Mouse (Mus musculus) liver, adult 2 months (tissue): Measurements from ENCODE around the gene Stk24.

Source experiments
- CTCF ChIP-seq: fragments of 200-500 bp; IDR thresholded peaks from 2 replicates; pipeline ENCODE4 v1.5.1; 2011; ENCODE audit warnings: low read depth, low read length, control low read depth
- POLR2A ChIP-seq: fragments of 200-500 bp; IDR thresholded peaks from 2 replicates; pipeline ENCODE4 v1.6.1; 2011; ENCODE audit warnings: low read length, control low read depth; ENCODE audit not compliant: insufficient read depth; ENCODE audit errors: extremely low read depth

DNA sequence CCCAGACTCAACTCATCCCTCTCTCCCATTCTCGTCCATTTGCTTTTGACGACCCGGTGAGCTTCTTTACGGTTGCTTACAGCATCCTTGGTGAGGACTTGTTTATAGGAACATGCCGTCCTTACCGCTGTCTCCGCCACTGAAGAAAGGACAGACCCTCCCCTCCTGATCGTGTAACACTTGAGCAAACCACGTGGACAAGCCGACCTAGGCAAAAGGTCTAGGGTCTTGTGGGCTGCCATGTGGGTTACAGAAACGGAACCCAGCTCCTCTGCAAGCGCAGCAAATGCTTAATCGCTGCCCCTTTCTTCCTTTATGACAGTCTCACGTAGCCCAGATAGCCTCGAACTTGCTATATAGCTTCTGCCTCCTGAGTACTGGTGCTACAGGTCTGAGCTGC is 25.7 kb upstream of the Stk24 start:
- TF ChIP-seq CTCF (no peak), POLR2A (no peak)
